Mouse (Mus musculus) cortical plate, adult 2 months (tissue): Measurements from ENCODE around the gene Chp2. TPM values are rescaled to one million over a fixed set of nuclear protein-coding genes. Genes with fewer than 3 reads are reported as not detected.

Experiments
- H3K27ac ChIP-seq: fragments of 200-500 bp; 2 replicates; pipeline ENCODE4 v1.5.1; 2012; ENCODE audit warnings: low read length, control low read depth, inconsistent platforms; ENCODE audit not compliant: insufficient read depth
- H3K4me1 ChIP-seq: fragments of 200-500 bp; 2 replicates; pipeline ENCODE4 v1.6.1; 2011; ENCODE audit warnings: low read length; ENCODE audit not compliant: control insufficient read depth, insufficient read depth
- H3K4me3 ChIP-seq: fragments of 200-500 bp; 2 replicates; pipeline ENCODE4 v1.5.1; 2011; ENCODE audit warnings: mild to moderate bottlenecking, low read length, control low read depth; ENCODE audit not compliant: insufficient read depth
- CTCF ChIP-seq: fragments of 200-500 bp; IDR thresholded peaks from 2 replicates; pipeline ENCODE4 v1.5.1; 2011; ENCODE audit warnings: mild to moderate bottlenecking, control low read depth, low read length; ENCODE audit not compliant: insufficient read depth; ENCODE audit errors: extremely low read depth
- POLR2A ChIP-seq: fragments of 200-500 bp; IDR thresholded peaks from 2 replicates; pipeline ENCODE4 v1.6.1; 2011; ENCODE audit warnings: mild to moderate bottlenecking, low read length, control low read depth; ENCODE audit not compliant: insufficient read depth; ENCODE audit errors: extremely low read depth
- polyA plus RNA-seq: library from polyadenylated mRNA; depleted of rRNA; stranded (reverse); fragments of >200 nt; gene quantifications from 2 replicates; pipeline ENCODE4 v1.2.3, GENCODE M21; 2012

Gene Chp2
- polyA plus RNA-seq, 1 experiment = 2.2 TPM

- H3K4me1 ChIP-seq = no peaks in the 10 kb centered on the region
- TF ChIP-seq CTCF (peak; percentile 39; the same call in 1 of the 2 replicates), POLR2A (no peak)
- no peak overlapping the region for H3K4me3 ChIP-seq
- no peak overlapping the region for H3K27ac ChIP-seq
Observed at GRCm38 (mm10) chr7:122199296-122199695, 20.0 kb upstream of the Chp2 start.

GRCm38 (mm10) chr7:122203936-122204335 lies 15.4 kb upstream of the Chp2 start:
- Histone ChIP-seq H3K27ac (no peak overlapping the region), H3K4me3 (no peak overlapping the region), H3K4me1 (no peaks in the 10 kb centered on the region)
- no peak for TF ChIP-seq POLR2A
- TF ChIP-seq CTCF = no peak

DNA sequence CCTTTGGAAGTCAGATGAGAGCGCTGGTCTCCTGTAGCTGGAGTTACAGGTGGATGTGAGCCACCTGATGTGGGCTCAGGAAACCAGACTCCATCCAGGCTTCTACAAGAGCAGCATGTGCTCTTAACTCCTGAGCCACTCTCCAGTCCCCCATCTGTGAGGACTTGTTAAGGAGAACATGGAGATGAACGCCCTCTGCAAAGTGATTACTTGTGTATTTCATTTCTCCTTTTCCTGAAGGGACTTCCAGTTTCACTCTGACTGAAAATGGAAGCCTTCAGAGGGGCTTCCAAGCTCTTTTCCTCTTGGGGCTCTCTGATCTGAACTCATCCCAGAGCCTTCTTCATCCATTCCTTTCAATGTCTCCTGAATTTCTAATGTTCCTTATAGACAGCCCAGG lies 13.2 kb upstream of the Chp2 start:
- H3K4me3 ChIP-seq = no peak overlapping the region
- no peak for TF ChIP-seq CTCF
- no peaks in the 10 kb centered on the region for H3K4me1 ChIP-seq
- no peak overlapping the region for H3K27ac ChIP-seq

DNA sequence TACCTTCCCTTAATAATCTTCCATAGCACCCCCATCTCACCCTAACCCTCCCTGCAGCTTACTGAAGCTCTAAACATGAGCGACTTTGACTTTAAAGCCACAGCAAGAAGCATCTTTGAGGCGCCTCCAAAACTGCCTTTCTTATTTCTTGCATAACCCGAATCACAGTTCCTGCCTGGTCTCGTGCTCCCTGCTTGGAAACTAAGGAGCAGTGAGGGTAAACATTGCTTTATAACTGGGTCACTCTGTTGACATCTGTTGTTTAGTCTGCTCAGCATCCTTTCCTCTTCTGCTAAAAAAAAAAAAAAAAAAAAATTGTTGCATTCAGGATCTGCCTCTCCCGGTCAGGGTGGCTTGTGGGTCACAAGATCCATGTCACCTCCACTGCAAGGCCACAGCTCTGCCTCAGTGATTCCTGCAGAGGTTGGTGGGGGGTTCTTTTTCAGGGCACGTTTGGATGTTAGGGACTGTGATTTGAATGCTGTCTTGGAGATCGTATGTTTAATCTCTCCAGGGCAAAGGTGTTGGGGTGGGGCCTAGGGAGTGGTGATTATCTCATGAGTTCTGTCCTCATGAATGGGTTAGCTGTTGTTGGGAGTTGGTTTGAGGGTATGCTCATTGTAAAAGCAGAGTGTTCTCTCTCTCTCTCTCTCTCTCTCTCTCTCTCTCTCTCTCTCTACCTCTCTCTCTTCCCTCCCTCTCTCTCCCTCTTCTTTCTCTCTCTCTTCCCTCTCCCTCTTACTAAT lies 10.8 kb upstream of the Chp2 start:
- Histone ChIP-seq H3K27ac (no peak overlapping the region), H3K4me3 (no peak overlapping the region), H3K4me1 (no peaks in the 10 kb centered on the region)
- no peak for TF ChIP-seq CTCF
- TF ChIP-seq POLR2A = no peak

- Histone ChIP-seq H3K27ac (no peak overlapping the region), H3K4me3 (no peak overlapping the region), H3K4me1 (no peaks in the 10 kb centered on the region)
- TF ChIP-seq CTCF (no peak), POLR2A (no peak)
Observed at GRCm38 (mm10) chr7:122226020-122226742, 6.9 kb downstream of the Chp2 start.

DNA sequence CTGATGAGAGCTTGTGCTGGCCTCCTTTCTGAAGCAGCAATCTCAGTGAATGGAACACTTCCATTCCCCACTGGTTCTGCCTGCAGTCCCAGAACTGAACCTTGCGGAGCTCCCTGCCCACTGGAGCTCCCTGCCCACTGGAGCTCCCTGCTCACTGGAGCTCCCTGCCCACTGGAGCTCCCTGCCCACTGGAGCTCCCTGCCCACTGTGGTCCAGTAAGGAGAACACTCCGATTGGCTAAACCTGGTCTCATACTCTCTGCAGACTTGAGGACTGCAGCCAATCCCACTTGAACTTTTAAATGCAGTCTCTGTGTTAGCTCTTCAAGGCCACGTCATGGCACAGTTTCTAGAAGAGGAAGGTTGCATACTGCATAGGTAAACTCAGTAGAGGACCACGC lies 7.4 kb downstream of the Chp2 start:
- Histone ChIP-seq H3K27ac (no peak overlapping the region), H3K4me1 (no peaks in the 10 kb centered on the region), H3K4me3 (no peak overlapping the region)
- TF ChIP-seq CTCF (no peak), POLR2A (no peak)

GRCm38 (mm10) chr7:122229306-122229705 lies 10.0 kb downstream of the Chp2 start:
- no peaks in the 10 kb centered on the region for H3K4me1 ChIP-seq
- no peak overlapping the region for H3K4me3 ChIP-seq
- no peak for TF ChIP-seq POLR2A
- no peak for TF ChIP-seq CTCF
- H3K27ac ChIP-seq = no peak overlapping the region

DNA sequence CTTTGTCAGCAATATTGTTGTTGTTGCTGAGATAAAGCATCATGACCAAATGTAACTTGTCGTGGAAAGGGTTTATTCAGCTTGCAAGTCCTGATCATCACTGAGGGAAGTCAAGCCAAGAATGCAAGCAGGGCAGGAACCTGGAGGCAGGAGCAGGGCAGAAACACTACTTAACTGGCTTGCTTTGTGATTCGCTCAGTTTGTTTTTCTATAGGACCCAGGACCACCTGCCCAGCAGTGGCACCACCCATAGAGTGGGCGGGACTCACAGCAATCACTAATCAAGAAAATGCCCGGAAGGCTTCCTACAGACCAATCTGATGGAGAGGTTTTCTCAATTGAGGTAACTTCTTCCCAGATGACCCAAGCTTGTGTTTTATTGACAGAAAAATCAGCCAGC lies 10.6 kb downstream of the Chp2 start:
- TF ChIP-seq CTCF = no peak
- TF ChIP-seq POLR2A = no peak
- H3K4me1 ChIP-seq = no peaks in the 10 kb centered on the region
- no peak overlapping the region for H3K4me3 ChIP-seq
- no peak overlapping the region for H3K27ac ChIP-seq

- TF ChIP-seq CTCF (no peak), POLR2A (no peak)
- Histone ChIP-seq H3K27ac (no peak overlapping the region), H3K4me3 (no peak overlapping the region), H3K4me1 (no peaks in the 10 kb centered on the region)
Observed at GRCm38 (mm10) chr7:122230866-122231265, 11.6 kb downstream of the Chp2 start.

GRCm38 (mm10) chr7:122238939-122239338 lies 19.6 kb downstream of the Chp2 start:
- TF ChIP-seq POLR2A = no peak
- Histone ChIP-seq H3K27ac (no peak overlapping the region), H3K4me3 (no peak overlapping the region)

More at GRCm38 (mm10) chr7:122238939-122239338, 19.6 kb downstream of the Chp2 start:
- no peaks in the 10 kb centered on the region; the same call in 1 of the 2 replicates for H3K4me1 ChIP-seq
